8 mouse cellular contexts compared by ENCODE assay signal in genomic region chr8:114452781-114453221, GRCm38 (mm10). TPM values are rescaled to one million over a fixed set of nuclear protein-coding genes. Genes with fewer than 3 reads are reported as not detected.
DNase-seq lines count a peak whose midpoint lies in the region; ATAC-seq and TF ChIP-seq lines count a peak whose summit lies in the region.

No protein-coding gene starts in this region.

- ATAC-seq in intestine, embryonic 15.5 days: peak; percentile 64

- H3K4me3 ChIP-seq in intestine, embryonic 15.5 days (replicated peaks): no peak overlapping the region
- no peak overlapping the region for H3K4me3 ChIP-seq in liver, adult 2 months (ENCODE audit: insufficient read depth, low read depth, low read length)

- no peak overlapping the region for H3K27ac ChIP-seq in intestine, embryonic 15.5 days
- no peak overlapping the region for H3K27ac ChIP-seq in liver, adult 2 months (replicated peaks; ENCODE audit: insufficient read depth, low read depth, low read length)

- no peaks in the 10 kb centered on the region for H3K36me3 ChIP-seq in intestine, embryonic 15.5 days
- H3K36me3 ChIP-seq in liver, adult 2 months (ENCODE audit: control insufficient read depth, insufficient read depth, low read length): peaks cover 3% of the 10 kb centered on the region; the same call in 1 of the 2 replicates

- H3K27me3 ChIP-seq in intestine, embryonic 15.5 days (replicated peaks): no peaks in the 10 kb centered on the region
- no peaks in the 10 kb centered on the region for H3K27me3 ChIP-seq in liver, adult 2 months (ENCODE audit: control insufficient read depth, insufficient read depth, low read length)

- H3K4me1 ChIP-seq in intestine, embryonic 15.5 days (replicated peaks): no peaks in the 10 kb centered on the region
- no peaks in the 10 kb centered on the region for H3K4me1 ChIP-seq in liver, adult 2 months (ENCODE audit: control insufficient read depth, insufficient read depth, low read length)

- 14% methylated on average over 9 of the region's 9 CpGs for WGBS in intestine, embryonic 15.5 days
- WGBS in liver, adult 2 months: 10% methylated on average over 9 of the region's 9 CpGs

- no peaks in the 10 kb centered on the region for H3K9me3 ChIP-seq in intestine, embryonic 15.5 days

- peak; percentile 55 for TF ChIP-seq CTCF in liver, adult 2 months (IDR thresholded peaks at IDR 0.05; ENCODE audit: low read depth, low read length)

- no peak for TF ChIP-seq POLR2A in liver, adult 2 months (IDR thresholded peaks at IDR 0.05; ENCODE audit: extremely low read depth, insufficient read depth, low read length)

- no peaks in the 10 kb centered on the region for H3K79me2 ChIP-seq in liver, adult 2 months (ENCODE audit: control insufficient read depth, insufficient read depth, low read length)

- no peak overlapping the region for H3K4me2 ChIP-seq in intestine, embryonic 15.5 days (replicated peaks)

- H3K9ac ChIP-seq in intestine, embryonic 15.5 days: no peak overlapping the region
- no peak overlapping the region for H3K9ac ChIP-seq in liver, adult 2 months (ENCODE audit: low read depth, low read length)

- peak; percentile 93 for DNase-seq in 3T3-L1 (ENCODE audit: low read depth, low spot score)
- DNase-seq in MN1 (ENCODE audit: low spot score): peak; percentile 92
- peak; percentile 83 for DNase-seq in cerebellum, adult 9-11 months
- DNase-seq in gastrocnemius, postnatal 10 days: peak; percentile 54
- DNase-seq in liver, adult 2 months (ENCODE audit: extremely low read depth, low read depth, low spot score): peak; percentile 65
- peak; percentile 79 for DNase-seq in neural tube, embryonic 10.5 days (ENCODE audit: extremely low spot score, low spot score)
- DNase-seq in testis, postnatal 14 days (ENCODE audit: low spot score): peak; percentile 64

RNA-seq across cellular contexts. Expression of gene Wwox, which starts 13.3 kb away (rescaled TPM):
- total RNA-seq in gastrocnemius, postnatal 10 days (2021): 10 to 100 TPM in 1 of 2 experiments, 1 to 10 TPM in 1; 8.7 to 10.3 TPM
- polyA plus RNA-seq in intestine, embryonic 15.5 days (2015; fragmentation: Nextera tagmentation; extraction: Ambion mirVana): 11.6 TPM in 2 replicates
- 9.9 and 10.0 TPM in 2 replicates for total RNA-seq in liver, adult 2 months (2014; rRNA removed)
- 5.1 and 7.2 TPM in 2 replicates for polyA plus RNA-seq in liver, adult 2 months (2012; rRNA removed)

RNA-seq across cellular contexts. Expression of gene Clec3a, which starts 34.9 kb away (rescaled TPM):
- total RNA-seq in gastrocnemius, postnatal 10 days (2021): not detected
- not detected in 2 replicates for polyA plus RNA-seq in intestine, embryonic 15.5 days (2015; fragmentation: Nextera tagmentation; extraction: Ambion mirVana)
- total RNA-seq in liver, adult 2 months (2014; rRNA removed): not detected in 2 replicates
- polyA plus RNA-seq in liver, adult 2 months (2012; rRNA removed): not detected in 2 replicates
